Mouse (Mus musculus) erythroblast, embryonic 14.5 days (primary cell): ENCODE results near the gene Smarce1. TPM values are rescaled to one million over a fixed set of nuclear protein-coding genes. Genes with fewer than 3 reads are reported as not detected.

Experiments used
- H3K27me3 ChIP-seq: 2 replicates; pipeline ENCODE4 v1.6.1; 2012; ENCODE audit warnings: inconsistent platforms; ENCODE audit not compliant: control insufficient read depth
- H3K36me3 ChIP-seq: 2 replicates; pipeline ENCODE4 v1.6.1; 2012; ENCODE audit warnings: mild to moderate bottlenecking, inconsistent platforms; ENCODE audit not compliant: control insufficient read depth
- H3K4me1 ChIP-seq: 2 replicates; pipeline ENCODE4 v1.6.1; 2012; ENCODE audit warnings: inconsistent platforms; ENCODE audit not compliant: control insufficient read depth
- H3K4me3 ChIP-seq: replicated peaks from 2 replicates; pipeline ENCODE3; 2012; ENCODE audit warnings: moderate library complexity, mild to moderate bottlenecking, inconsistent platforms
- H3K9me3 ChIP-seq: 2 replicates; pipeline ENCODE4 v1.6.1; 2012; ENCODE audit warnings: low read length, inconsistent platforms, mixed read lengths; ENCODE audit not compliant: control insufficient read depth
- GATA1 ChIP-seq: IDR thresholded peaks from 2 replicates; pipeline ENCODE4 v1.6.1; 2012; ENCODE audit warnings: low read length, inconsistent platforms, mixed read lengths
- TAL1 ChIP-seq: IDR thresholded peaks from 3 replicates; pipeline ENCODE4 v1.6.1; 2012; ENCODE audit warnings: low read length, inconsistent platforms, mixed read lengths
- polyA plus RNA-seq: library from polyadenylated mRNA; stranded (reverse); fragments of >175 nt; gene quantifications from 2 replicates; pipeline ENCODE4 v1.2.3, GENCODE M21; 2012

Smarce1 gene
- polyA plus RNA-seq, 1 experiment: 58.6 TPM

DNA sequence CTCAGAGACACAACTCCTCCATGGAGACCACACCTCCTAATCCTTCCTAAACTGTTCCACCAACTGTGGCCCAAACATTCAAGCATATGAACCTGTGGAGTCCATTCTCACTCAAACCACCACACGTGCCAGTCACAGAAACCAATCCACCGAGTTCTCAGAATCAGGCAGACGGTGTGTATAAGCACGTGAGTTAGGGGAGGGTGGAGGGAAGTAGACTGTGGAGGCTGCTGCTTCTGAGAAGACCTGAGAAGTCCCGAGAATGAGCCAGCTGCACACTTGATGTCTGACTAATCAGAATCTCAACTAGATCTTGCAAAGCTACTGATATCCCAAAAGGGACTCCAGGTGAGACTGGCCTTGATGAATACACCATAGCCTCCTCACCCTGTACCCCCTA lies 50.7 kb downstream of the Smarce1 start:
- Histone ChIP-seq H3K36me3 (no peaks in the 10 kb centered on the region), H3K4me3 (no peak overlapping the region), H3K9me3 (0 out of 2 replicates have a peak, but pooled peaks cover 3% of the 10 kb centered on the region), H3K4me1 (no peaks in the 10 kb centered on the region), H3K27me3 (no peaks in the 10 kb centered on the region)
- TF ChIP-seq GATA1: no peak
- no peak for TF ChIP-seq TAL1

GRCm38 (mm10) chr11:99177925-99178198 lies 53.0 kb downstream of the Smarce1 start:
- Histone ChIP-seq H3K9me3 (peaks cover 6% of the 10 kb centered on the region; the same call in 1 of the 2 replicates), H3K36me3 (no peaks in the 10 kb centered on the region), H3K27me3 (no peaks in the 10 kb centered on the region), H3K4me3 (no peak overlapping the region), H3K4me1 (no peaks in the 10 kb centered on the region)
- TF ChIP-seq GATA1 (no peak), TAL1 (no peak)

DNA sequence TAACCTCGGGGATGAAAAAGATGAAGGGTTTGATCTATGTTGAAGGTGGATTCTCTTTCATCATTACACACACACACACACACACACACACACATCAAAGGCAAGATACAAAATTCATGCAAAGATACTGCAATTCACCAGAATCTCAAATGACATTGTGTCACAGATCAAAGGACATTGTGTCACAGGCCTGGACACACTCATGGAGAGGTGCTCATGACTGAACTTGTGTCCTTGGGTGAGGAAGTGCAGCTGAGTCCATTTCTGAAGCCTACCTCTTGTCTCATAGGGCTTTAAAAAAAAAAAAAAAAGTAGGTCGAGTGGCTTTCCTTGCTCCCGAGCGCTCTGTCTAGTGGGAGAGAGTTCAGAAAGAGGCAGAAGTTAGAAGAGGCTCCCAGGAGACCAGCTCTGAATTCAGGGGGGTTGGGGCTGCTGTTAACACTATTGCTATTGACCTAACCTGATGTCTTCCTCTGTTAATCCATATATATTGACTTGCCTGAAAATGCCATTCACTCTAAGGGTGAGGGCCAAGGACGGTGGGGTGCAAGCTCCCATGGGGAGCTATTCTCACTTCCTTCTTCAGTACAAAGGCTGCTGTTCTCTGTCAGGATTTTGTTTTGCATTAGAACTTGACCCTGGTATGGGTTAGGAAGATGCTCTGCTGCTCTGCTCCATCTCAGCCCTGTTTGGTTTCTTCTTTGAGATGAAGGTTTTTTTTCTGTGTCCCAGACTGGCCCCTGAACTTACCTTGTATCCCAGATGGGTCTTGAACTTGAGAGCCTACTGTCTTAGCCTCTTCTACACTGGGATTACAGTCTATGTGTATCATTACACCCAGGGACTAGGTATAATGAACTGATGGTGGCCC lies 53.5 kb downstream of the Smarce1 start:
- no peaks in the 10 kb centered on the region for H3K4me1 ChIP-seq
- H3K36me3 ChIP-seq: no peaks in the 10 kb centered on the region
- TF ChIP-seq TAL1 (no peak), GATA1 (no peak)
- H3K27me3 ChIP-seq: no peaks in the 10 kb centered on the region
- H3K4me3 ChIP-seq: no peak overlapping the region
- peaks cover 6% of the 10 kb centered on the region; the same call in 1 of the 2 replicates for H3K9me3 ChIP-seq

- H3K27me3 ChIP-seq: no peaks in the 10 kb centered on the region
- H3K4me1 ChIP-seq: no peaks in the 10 kb centered on the region
- no peaks in the 10 kb centered on the region for H3K36me3 ChIP-seq
- no peak for TF ChIP-seq GATA1
- TF ChIP-seq TAL1: no peak
- H3K4me3 ChIP-seq: no peak overlapping the region
- H3K9me3 ChIP-seq: peaks cover 3% of the 10 kb centered on the region; the same call in 1 of the 2 replicates
These were observed 58.8 kb downstream of the Smarce1 start for GRCm38 (mm10) chr11:99172002-99172401.

DNA sequence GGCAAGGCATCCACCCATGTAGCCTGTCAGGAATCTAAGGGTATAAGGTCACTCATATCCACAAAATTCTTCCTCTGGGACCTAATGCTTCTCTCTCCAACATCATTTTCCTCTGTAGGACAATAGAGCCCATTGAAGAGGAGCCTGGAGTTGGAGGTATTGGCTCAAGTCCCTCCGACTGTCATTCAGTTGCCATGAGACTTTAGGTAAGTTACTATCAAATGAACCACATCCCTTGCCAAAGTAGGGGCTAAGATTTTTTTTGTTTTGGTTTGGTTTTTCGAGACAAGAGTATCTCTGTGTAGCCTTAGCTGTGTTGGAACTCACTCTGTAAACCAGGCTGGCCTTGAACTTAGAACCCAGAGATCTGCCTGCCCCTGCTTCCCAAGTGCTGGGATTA lies 59.4 kb downstream of the Smarce1 start:
- Histone ChIP-seq H3K4me3 (no peak overlapping the region), H3K4me1 (no peaks in the 10 kb centered on the region)
- no peak for TF ChIP-seq TAL1
- TF ChIP-seq GATA1: no peak

DNA sequence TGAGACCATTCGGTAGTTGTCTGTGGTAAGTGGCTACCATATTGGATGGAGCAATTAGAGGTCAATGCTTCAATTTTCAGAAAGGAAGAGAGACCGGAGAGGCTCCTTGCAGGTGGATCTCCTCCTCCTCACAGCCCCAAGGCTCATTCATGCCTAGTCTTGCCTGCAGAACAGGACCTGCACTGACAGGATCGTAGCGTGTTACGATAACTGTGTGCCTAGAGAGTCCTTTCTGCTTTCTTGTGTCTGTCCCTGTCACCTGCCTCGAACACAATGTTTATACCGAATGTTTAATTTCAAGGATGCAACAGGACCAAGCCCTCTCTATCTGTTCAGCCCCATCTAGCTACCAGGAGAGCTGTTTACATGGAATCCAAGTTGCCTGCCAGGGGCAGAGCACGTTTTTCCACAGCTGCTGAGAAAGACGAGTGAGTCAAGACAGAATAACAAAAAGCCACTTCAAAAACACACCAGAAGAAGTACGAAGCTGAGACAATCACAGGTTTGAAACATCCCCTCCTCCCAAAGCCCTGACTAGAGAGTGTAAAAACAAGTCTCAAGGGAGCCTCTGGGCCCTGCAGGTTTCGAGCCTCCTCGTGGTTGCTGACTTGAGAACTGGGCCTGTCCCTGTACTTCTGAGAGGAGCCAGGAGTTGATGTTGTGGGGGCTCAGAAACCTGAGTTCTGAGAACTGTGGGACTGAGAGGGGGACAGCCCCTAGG lies 60.1 kb downstream of the Smarce1 start:
- Histone ChIP-seq H3K4me3 (no peak overlapping the region), H3K27me3 (no peaks in the 10 kb centered on the region), H3K4me1 (no peaks in the 10 kb centered on the region), H3K9me3 (peaks cover 3% of the 10 kb centered on the region; the same call in 1 of the 2 replicates), H3K36me3 (no peaks in the 10 kb centered on the region)
- TF ChIP-seq TAL1 (no peak), GATA1 (no peak)

More for the DNA sequence above, 59.4 kb downstream of the Smarce1 start:
- no peaks in the 10 kb centered on the region for H3K27me3 ChIP-seq
- H3K9me3 ChIP-seq: peaks cover 3% of the 10 kb centered on the region; the same call in 1 of the 2 replicates
- H3K36me3 ChIP-seq: no peaks in the 10 kb centered on the region

DNA sequence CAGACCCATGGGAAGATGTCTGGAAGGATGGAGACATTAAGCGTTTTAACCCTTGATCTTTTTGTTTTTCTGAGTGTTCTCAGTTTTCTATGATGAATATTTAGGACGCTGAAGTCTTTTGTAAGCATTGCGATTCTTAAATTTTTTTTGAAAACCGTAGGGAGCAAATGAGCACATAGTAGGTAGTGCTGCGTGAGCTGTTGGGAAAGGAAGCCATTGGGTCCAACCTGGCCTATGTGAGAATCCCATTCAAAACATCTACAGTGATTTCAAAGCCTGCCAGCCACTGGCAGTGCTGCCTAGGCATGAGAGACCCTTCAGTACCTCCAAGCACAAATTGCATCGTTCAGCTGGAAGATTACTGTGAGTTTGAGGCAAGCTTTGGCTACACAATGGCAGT lies 60.8 kb downstream of the Smarce1 start:
- TF ChIP-seq TAL1: no peak
- TF ChIP-seq GATA1: no peak
- Histone ChIP-seq H3K4me3 (no peak overlapping the region), H3K27me3 (no peaks in the 10 kb centered on the region), H3K36me3 (no peaks in the 10 kb centered on the region), H3K9me3 (peaks cover 3% of the 10 kb centered on the region; the same call in 1 of the 2 replicates), H3K4me1 (no peaks in the 10 kb centered on the region)

- TF ChIP-seq GATA1 (no peak), TAL1 (no peak)
- H3K27me3 ChIP-seq: no peaks in the 10 kb centered on the region
- peaks cover 3% of the 10 kb centered on the region; the same call in 1 of the 2 replicates for H3K9me3 ChIP-seq
- H3K36me3 ChIP-seq: no peaks in the 10 kb centered on the region
- H3K4me3 ChIP-seq: no peak overlapping the region
- H3K4me1 ChIP-seq: no peaks in the 10 kb centered on the region
These were observed 61.4 kb downstream of the Smarce1 start for GRCm38 (mm10) chr11:99169438-99169837.

DNA sequence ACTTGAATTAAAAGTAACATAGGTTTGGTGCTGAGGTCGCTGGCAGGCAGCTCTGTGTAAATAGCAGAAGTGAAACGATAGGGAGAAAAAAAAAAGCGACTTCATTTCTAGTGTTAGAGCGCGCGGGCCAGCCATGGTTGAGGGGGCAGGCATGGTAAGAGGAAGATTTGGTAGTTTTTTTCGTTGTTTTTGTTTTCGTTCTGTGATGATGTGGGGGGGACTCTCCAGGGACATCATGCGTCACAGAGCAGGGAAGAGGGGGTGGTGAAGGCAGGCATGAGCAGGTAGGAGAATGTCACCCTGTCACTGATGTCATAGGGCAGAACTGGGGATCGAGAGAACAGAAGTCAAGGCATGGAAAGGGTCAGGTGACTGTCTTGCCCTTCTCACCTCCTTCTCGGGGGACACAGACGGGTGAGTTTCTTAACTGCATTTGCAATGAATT lies 62.8 kb downstream of the Smarce1 start:
- H3K4me3 ChIP-seq: no peak overlapping the region

More for the DNA sequence above, 62.8 kb downstream of the Smarce1 start:
- H3K4me1 ChIP-seq: no peaks in the 10 kb centered on the region
- TF ChIP-seq TAL1 (no peak), GATA1 (no peak)
- no peaks in the 10 kb centered on the region for H3K36me3 ChIP-seq
- no peaks in the 10 kb centered on the region for H3K9me3 ChIP-seq
- H3K27me3 ChIP-seq: no peaks in the 10 kb centered on the region
